In the genomic region with DNA sequence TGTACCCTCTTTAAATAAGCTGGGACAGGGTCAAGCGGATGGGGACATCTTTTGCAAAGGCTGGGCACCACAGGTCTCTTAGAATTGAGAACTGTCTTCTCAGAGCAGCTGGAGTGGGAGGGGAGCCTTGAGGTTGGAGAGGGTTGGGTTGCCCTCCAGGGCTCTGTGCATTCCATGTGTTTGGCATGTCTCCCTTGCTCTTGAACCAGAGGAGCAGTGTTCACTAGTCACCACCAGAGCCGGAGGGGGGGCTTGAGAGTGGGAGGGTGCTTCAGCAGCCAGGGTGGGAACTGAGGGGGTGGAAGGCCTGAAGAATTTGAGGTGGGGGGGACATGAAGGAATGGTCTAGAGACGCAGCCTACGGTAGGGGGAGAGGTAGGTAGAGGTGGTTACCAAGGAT, we compare ENCODE assay signal across 9 mouse cellular contexts. TPM values are rescaled to one million over a fixed set of nuclear protein-coding genes. Genes with fewer than 3 reads are reported as not detected.
DNase-seq lines count a peak whose midpoint lies in the region; ATAC-seq and TF ChIP-seq lines count a peak whose summit lies in the region.
"Had no signal": no experiment of that assay in that cellular context is flagged by ENCODE, and none has a peak within 500 bp of the region (broad histone marks: within the 10 kb centered on the region; RNA-seq: fewer than 3 reads in every experiment).

No protein-coding gene starts in this region.

- H3K27ac ChIP-seq in kidney, postnatal 0 days, result peak overlapping the region; percentile 94
- peak overlapping the region; percentile 3; the same call in 1 of the 2 replicates for H3K27ac ChIP-seq in hindbrain, embryonic 15.5 days (replicated peaks)
- peak overlapping the region; percentile 87; the same call in 1 of the 2 replicates for H3K27ac ChIP-seq in midbrain, embryonic 16.5 days (ENCODE audit: low read length)

- WGBS in kidney, postnatal 0 days, result 74% methylated on average over 4 of the region's 4 CpGs
- 39% methylated on average over 4 of the region's 4 CpGs for WGBS in hindbrain, embryonic 15.5 days
- 66% methylated on average over 4 of the region's 4 CpGs for WGBS in midbrain, embryonic 16.5 days

- peak overlapping the region; percentile 73 for H3K4me3 ChIP-seq in kidney, postnatal 0 days (replicated peaks; ENCODE audit: low read depth, low read length)
- peak overlapping the region; percentile 85 for H3K4me3 ChIP-seq in hindbrain, embryonic 15.5 days
- peak overlapping the region; percentile 76 for H3K4me3 ChIP-seq in midbrain, embryonic 16.5 days (ENCODE audit: low read depth, low read length)

- ATAC-seq in kidney, postnatal 0 days (replicated peaks; ENCODE audit: low FRiP score, low read depth), result no peak
- no peak for ATAC-seq in hindbrain, embryonic 15.5 days (ENCODE audit: low FRiP score, low read depth)
- no peak for ATAC-seq in midbrain, embryonic 16.5 days
- no peak for ATAC-seq in frontal cortex, adult (ENCODE audit: low TSS enrichment)

- H3K9ac ChIP-seq in kidney, postnatal 0 days (ENCODE audit: low read depth, low read length), result peak overlapping the region; percentile 8; the same call in 1 of the 2 replicates
- H3K9ac ChIP-seq in hindbrain, embryonic 15.5 days, result no peak overlapping the region
- H3K9ac ChIP-seq in midbrain, embryonic 16.5 days (ENCODE audit: low read depth, low read length), result no peak overlapping the region; the same call in 1 of the 2 replicates

- peaks cover 28% of the 10 kb centered on the region for H3K4me1 ChIP-seq in kidney, postnatal 0 days (replicated peaks; ENCODE audit: insufficient read depth, low read length)
- peaks cover 37% of the 10 kb centered on the region for H3K4me1 ChIP-seq in hindbrain, embryonic 15.5 days (replicated peaks)
- peaks cover 30% of the 10 kb centered on the region for H3K4me1 ChIP-seq in midbrain, embryonic 16.5 days (ENCODE audit: control insufficient read depth, insufficient read depth, low read length)

- H3K27me3 ChIP-seq in kidney, postnatal 0 days (ENCODE audit: insufficient read depth, low read length), result no peaks in the 10 kb centered on the region
- no peaks in the 10 kb centered on the region for H3K27me3 ChIP-seq in hindbrain, embryonic 15.5 days
- H3K27me3 ChIP-seq in midbrain, embryonic 16.5 days (ENCODE audit: control insufficient read depth, insufficient read depth, low read depth, low read length), result no peaks in the 10 kb centered on the region

- no peak for DNase-seq in kidney, postnatal 0 days (ENCODE audit: low spot score)
- DNase-seq in kidney, postnatal 14 days, result no peak
- DNase-seq in fibroblast of lung, adult 2 months (ENCODE audit: low read depth), result peak; percentile 63
- no peak for DNase-seq in c-Kit-positive CD71-positive TER-119-positive erythroid progenitor cells, embryonic 14.5 days (ENCODE audit: low spot score)
- DNase-seq in spleen, adult 18-20 months, result no peak

- peaks cover 37% of the 10 kb centered on the region for H3K36me3 ChIP-seq in kidney, postnatal 0 days (ENCODE audit: insufficient read depth, low read length)
- peaks cover 48% of the 10 kb centered on the region for H3K36me3 ChIP-seq in hindbrain, embryonic 15.5 days
- H3K36me3 ChIP-seq in midbrain, embryonic 16.5 days (ENCODE audit: control insufficient read depth, insufficient read depth, low read length), result peaks cover 23% of the 10 kb centered on the region

- no peak for TF ChIP-seq CTCF in kidney, postnatal 0 days (IDR thresholded peaks at IDR 0.05; ENCODE audit: low read depth)

- no peaks in the 10 kb centered on the region for H3K9me3 ChIP-seq in kidney, postnatal 0 days (replicated peaks; ENCODE audit: low read length)
- H3K9me3 ChIP-seq in hindbrain, embryonic 15.5 days, result no peaks in the 10 kb centered on the region
- H3K9me3 ChIP-seq in midbrain, embryonic 16.5 days (replicated peaks; ENCODE audit: control insufficient read depth, low read length, poor library complexity, severe bottlenecking), result no peaks in the 10 kb centered on the region
- H3K9me3 ChIP-seq: megakaryocyte, embryonic 14.5 days had no signal

- peak overlapping the region; percentile 73 for H3K4me2 ChIP-seq in kidney, postnatal 0 days (ENCODE audit: low read length)
- H3K4me2 ChIP-seq in hindbrain, embryonic 15.5 days, result peak overlapping the region; percentile 58
- peak overlapping the region; percentile 61 for H3K4me2 ChIP-seq in midbrain, embryonic 16.5 days (ENCODE audit: low read length)

RNA-seq across cellular contexts. Expression of gene Tnks1bp1, which starts 1.5 kb away (rescaled TPM):
- polyA plus RNA-seq in kidney, postnatal 0 days (2015; fragmentation: Nextera tagmentation; extraction: Ambion mirVana), result 21.8 and 27.9 TPM in 2 replicates
- 24.4 and 24.8 TPM in 2 replicates for polyA plus RNA-seq in hindbrain, embryonic 15.5 days (2015; fragmentation: Nextera tagmentation; extraction: Ambion mirVana)
- polyA plus RNA-seq in midbrain, embryonic 16.5 days (2015; fragmentation: Nextera tagmentation; extraction: Ambion mirVana), result 23.0 and 27.4 TPM in 2 replicates

RNA-seq across cellular contexts. Expression of gene P2rx3, which starts 12.0 kb away (rescaled TPM):
- 0.14 and 0.40 TPM in 2 replicates for polyA plus RNA-seq in kidney, postnatal 0 days (2015; fragmentation: Nextera tagmentation; extraction: Ambion mirVana)
- polyA plus RNA-seq in hindbrain, embryonic 15.5 days (2015; fragmentation: Nextera tagmentation; extraction: Ambion mirVana), result 7.3 and 14.2 TPM in 2 replicates
- 1.4 and 2.1 TPM in 2 replicates for polyA plus RNA-seq in midbrain, embryonic 16.5 days (2015; fragmentation: Nextera tagmentation; extraction: Ambion mirVana)

RNA-seq across cellular contexts. Expression of gene Ssrp1, which starts 12.2 kb away (rescaled TPM):
- 167 and 194 TPM in 2 replicates for polyA plus RNA-seq in kidney, postnatal 0 days (2015; fragmentation: Nextera tagmentation; extraction: Ambion mirVana)
- 166 and 171 TPM in 2 replicates for polyA plus RNA-seq in hindbrain, embryonic 15.5 days (2015; fragmentation: Nextera tagmentation; extraction: Ambion mirVana)
- polyA plus RNA-seq in midbrain, embryonic 16.5 days (2015; fragmentation: Nextera tagmentation; extraction: Ambion mirVana), result 162 and 170 TPM in 2 replicates

Comparison
In these comparisons a context has a peak if more than half of its experiments do, and no peak if none do; other contexts are left out.
1. H3K27ac ChIP-seq: peak in every context shown above with its lines; median percentile 94 in kidney, postnatal 0 days; 87 in midbrain, embryonic 16.5 days; 3 in hindbrain, embryonic 15.5 days.